Mouse (Mus musculus): ENCODE measurements around the gene Farp1.
A peak's percentile ranks its signal among the peaks of the same experiment; 100 is the strongest.
"Not testable (repeated sequence)": the region's sequence is repeated elsewhere in the genome, so short reads cannot be mapped to it uniquely, and the experiment has no call there.

The Farp1 gene

DNA sequence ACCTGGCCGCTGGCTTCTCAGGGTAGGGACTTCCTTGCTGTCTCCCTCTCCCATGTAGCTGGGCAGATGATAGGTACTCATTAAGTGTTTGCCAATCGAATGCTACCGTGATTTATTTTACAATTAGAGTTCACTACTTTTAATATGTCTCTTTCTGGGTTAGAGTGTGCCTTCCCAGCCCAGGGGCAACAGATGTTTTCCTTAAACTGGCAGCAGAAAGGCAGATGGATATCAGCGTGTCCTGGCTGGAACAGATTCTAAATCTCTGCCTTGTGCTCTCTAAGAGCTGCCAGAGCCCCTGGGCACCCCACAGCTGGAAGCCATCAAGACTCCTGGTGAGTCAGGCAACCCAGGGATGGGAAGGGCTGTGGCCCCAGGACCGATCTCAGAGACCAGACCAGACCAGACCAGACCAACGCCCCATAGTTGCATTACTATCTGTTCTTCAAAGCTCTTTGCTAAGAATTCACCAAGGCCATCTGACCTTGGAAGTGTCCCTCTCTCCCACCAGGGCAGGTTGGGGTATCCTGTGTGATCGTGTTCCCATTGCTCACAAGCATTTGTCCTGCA is 69.8 kb downstream of the Farp1 start:
- DNase-seq (ENCODE audit: low spot score) = peak; percentile 36

- DNase-seq (ENCODE audit: low spot score) = no peak
Measured at GRCm38 (mm10) chr14:121106906-121107305, 71.9 kb downstream of the Farp1 start.

DNA sequence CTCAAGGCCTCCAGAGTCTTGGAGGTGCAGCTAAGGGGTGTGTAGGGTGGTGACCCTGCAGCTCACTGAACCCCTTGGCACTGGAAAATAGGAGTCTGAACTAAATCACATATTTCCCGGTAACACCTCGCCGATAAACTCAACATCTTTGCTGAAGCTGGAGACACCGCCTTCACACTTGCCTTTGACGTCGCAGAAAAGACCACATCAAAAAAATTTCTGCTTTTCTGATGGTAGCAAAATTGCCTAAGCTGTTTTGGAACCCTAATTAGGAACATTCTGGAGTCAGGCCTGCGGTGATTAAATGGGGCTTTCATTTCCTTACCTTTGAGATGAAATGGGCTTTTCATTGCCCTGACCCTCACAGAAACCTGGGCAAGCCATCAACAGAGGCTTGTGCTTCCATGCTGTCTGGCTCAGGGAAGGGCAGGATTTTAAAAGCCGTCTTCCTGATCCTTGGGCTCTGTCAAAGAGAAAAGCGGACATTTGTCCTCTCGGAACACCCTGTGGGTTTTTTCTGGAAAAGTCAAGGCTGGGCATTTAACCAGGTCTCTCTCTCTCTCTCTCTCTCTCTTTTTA is 72.8 kb downstream of the Farp1 start:
- DNase-seq (ENCODE audit: low spot score) = no peak

- DNase-seq (ENCODE audit: low spot score) = peak; percentile 39
Measured at GRCm38 (mm10) chr14:121108439-121109115, 73.6 kb downstream of the Farp1 start.

- DNase-seq (ENCODE audit: low spot score) = no peak
Measured at GRCm38 (mm10) chr14:121109116-121109504, 74.1 kb downstream of the Farp1 start.

DNA sequence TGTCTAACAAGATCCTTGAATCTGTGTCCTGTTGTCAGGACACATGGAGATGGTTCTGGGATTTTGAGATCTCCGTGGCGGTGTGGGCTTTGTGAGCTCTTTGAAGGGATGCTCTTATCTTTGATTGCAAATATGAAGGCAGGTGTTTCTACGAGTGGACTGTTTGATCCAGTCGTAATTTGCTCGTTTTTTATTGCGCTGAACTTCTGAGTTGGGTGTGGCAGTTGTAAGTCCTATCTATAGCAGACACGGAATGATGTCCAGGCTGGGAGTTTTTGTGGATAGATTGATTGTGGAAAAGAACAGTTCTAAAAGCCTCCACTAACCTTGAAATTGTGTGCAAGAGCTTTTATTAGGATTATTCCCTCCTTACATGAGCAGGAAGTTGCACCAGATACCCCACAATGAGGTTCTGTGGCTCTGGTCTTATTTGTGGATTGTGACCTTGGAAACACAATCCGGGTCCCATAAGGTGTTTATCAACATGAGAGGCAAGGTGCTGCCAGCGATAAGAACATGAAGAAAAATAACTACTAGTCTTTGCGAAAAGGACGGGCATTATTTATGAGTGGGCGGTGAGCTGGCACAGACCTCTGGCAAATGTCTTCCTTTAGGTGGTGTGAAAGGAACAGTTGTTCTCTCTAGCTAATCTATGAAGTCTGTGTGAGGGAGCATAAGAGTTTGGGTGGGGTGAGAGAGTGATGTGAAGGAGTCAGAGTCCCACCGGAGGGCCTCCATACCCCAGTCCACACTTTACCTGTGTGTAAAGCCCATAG is 75.7 kb downstream of the Farp1 start:
- DNase-seq (ENCODE audit: low spot score) = no peak

- DNase-seq (ENCODE audit: low spot score) = no peak
Measured at GRCm38 (mm10) chr14:121112061-121112460, 77.1 kb downstream of the Farp1 start.

- no peak for DNase-seq (ENCODE audit: low spot score)
Measured at GRCm38 (mm10) chr14:121113785-121114184, 78.8 kb downstream of the Farp1 start.

DNA sequence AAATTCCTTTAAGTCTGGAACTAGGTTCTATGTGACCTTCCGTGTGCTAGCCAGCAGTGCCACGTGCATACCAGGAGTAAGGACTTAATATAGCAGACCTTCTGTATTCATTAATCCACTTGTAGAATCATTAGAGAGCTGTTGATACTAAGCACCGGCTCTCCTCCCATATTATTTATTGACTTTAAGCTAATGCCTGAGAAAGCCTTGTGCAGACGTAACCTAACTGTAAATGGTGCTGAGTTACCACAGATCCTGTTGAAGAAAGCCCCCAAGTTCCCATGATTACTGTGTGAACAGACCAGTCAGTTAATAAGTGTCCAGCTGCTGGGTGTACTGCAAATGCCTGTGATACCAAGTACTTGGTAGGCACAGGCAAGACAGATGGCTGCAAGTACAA is 81.7 kb downstream of the Farp1 start:
- no peak for DNase-seq (ENCODE audit: low spot score)

DNA sequence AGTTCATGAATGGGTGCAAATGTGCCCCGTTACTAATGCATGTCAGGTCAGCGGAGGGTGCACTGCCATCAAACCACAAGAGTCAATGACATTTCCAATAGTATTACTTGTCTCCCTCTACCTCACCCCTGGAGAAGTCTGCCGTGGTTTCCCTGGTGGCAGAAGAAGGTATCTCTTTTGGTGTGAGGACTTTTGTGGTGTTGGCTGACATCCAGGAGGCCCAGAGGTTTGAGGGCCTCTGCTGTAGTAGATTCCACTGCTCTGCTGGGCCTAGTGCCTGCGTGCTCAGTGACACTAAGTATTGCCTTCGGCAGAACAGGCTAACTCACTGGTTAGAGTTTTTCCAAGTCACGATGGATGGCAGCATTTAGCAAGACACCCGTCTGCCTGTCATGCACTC is 83.9 kb downstream of the Farp1 start:
- no peak for DNase-seq (ENCODE audit: low spot score)

GRCm38 (mm10) chr14:121121664-121122063 is 86.7 kb downstream of the Farp1 start:
- no peak for DNase-seq (ENCODE audit: low spot score)

GRCm38 (mm10) chr14:121122852-121123251 is 87.9 kb downstream of the Farp1 start:
- no peak for DNase-seq (ENCODE audit: low spot score)

DNA sequence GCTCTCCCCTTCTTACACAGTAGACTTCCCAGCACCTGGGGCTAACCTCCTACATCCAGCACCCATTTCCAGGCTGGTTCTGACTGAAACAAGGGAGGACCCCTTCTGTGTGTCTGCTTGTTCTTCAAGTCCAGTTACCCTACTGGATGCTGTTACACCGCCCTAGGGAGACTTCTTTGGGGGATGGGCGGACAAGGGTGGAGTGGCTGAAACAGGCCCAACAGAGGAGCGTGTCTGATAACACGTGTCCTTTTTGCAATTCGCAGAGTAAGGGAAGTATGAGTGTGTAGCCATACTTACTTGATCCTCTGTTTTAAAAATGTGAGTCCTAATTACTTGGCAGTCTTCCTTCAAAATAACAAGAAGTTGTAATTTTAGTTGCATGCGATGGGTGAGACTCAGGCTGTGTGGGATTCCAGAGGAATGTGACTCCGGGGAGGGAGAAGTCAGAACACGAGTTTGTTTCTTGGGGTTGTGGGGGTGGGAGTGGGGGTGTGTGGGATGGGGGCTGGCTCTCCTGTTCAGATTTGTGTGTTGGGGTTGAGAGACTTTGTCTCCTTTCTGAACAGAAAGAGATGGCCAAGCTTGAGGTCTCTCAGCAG is 89.5 kb downstream of the Farp1 start:
- no peak for DNase-seq (ENCODE audit: low spot score)

GRCm38 (mm10) chr14:121125651-121126050 is 90.7 kb downstream of the Farp1 start:
- DNase-seq (ENCODE audit: low spot score) = no peak

GRCm38 (mm10) chr14:121126291-121126690 is 91.3 kb downstream of the Farp1 start:
- DNase-seq (ENCODE audit: low spot score) = no peak

DNA sequence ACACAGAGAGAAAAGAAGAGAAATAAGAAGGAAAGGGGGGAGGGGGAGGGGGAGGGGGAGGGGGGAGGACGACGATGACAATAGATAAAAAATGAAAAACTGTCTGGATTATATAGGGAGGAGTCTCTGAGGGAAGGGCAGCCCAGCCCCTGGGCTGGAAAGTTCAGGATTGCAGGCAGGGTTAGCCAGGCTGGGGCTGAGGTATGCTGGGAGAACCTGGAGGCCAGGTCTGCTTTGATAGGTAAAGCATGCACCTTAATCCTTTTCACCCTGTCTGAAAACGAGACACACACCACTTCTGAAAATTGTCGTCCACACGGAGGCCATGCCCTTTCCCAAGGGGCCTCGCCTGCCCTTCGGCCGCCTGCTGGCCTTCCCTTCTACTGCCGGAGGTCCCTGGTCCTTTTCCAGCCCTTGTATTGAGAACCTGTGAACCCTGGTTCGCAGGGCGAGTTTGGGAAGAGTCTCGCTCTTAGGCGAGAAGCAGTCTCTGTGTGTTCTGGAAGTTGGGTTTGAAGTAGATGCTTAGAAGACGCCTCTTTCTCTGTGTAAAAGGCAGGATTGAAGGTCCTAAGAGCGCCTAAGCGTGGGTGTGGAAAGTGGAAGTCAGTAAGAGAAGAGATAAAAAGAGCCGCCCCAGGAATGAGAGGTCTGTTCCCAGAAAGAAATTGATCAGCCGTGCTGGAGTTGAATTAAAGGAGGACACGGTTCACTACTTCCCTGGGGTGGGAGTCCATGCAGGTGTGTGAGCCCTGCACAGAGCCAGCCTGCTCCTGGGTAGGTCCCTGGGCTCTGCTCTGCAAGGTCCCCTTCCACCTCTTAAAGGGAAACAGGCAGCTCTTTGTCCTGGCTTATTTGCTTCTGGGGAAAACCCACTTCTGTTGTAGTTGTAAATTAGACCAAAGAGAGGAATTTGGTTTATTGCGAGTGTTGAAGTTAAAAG is 94.1 kb downstream of the Farp1 start:
- no peak for DNase-seq (ENCODE audit: low spot score)

GRCm38 (mm10) chr14:121130351-121130750 is 95.4 kb downstream of the Farp1 start:
- not testable (repeated sequence) for DNase-seq (ENCODE audit: low spot score)

DNA sequence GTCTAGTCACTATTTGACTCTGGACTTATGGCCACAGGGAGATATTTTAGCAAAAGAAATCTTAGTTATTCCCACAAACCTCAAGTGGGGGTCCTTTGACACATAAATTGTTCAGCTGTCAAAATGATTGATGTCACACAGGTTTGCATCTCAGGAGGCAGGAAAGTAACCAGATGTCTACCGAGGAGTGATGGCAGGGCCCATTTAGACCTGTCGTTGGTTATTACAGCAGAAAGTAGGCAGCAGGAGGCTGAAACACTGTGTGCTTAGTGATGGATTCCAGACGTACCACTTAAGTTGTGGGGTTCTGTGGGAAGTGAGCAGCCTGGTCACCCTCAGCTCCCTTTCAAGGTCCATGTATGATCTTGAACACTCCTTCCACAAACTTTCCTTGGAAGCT is 99.4 kb downstream of the Farp1 start:
- no peak for DNase-seq (ENCODE audit: low spot score)

- DNase-seq (ENCODE audit: low spot score) = no peak
Measured at GRCm38 (mm10) chr14:121143831-121144455, 108.9 kb downstream of the Farp1 start.

DNA sequence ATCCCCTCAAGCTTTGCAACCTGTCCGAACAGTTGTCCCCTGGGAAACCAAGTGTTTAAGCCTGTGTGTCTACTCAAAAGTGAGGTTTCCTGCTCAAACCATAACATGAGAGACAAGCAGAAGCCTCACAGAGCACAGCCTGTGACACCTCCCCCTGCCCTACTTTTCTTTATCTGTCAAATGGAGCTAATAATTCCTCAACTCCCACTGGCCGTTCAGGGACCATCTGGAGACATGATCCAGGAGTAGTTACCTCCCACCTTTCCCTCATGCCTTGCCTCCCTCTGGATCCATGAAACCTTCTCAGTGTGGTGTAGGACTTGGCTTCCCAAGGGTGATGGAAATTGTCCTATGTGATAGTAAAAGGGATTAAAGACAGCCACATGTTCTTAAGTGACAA is 109.5 kb downstream of the Farp1 start:
- no peak for DNase-seq (ENCODE audit: low spot score)

DNA sequence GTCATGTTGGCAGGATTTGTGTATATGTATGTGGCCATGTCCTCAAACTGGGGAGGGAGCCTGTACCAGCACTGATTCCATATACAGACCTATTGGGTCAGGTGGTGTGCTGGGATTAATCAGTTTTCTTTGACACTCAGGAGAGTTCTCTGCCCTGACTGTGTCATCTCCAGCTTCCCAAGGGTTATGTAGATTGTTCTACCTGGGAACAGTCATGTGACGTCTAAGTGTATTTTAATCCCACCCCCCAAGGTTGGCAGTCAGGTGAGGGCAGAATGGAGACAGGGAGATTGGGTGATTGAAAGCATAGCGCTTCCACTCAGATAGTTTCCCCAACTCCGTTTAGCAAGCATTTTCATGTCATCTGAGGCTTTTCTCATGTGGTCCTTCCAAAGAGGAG is 110.3 kb downstream of the Farp1 start:
- DNase-seq (ENCODE audit: low spot score) = no peak
